Mouse (Mus musculus) embryonic facial prominence, embryonic 10.5 days (tissue): ENCODE measurements at regions not wholly inside any gene's neighbourhood (a gene's known extent, or its start where the extent isn't known, plus 50 kb on each side); places are given as distances from the start of the nearest gene placed in this dataset.

Source experiments
- DNase-seq: peaks from one replicate; pipeline ENCODE4 v3.0.0-alpha.2; 2017; ENCODE audit warnings: low spot score
- H3K27ac ChIP-seq: fragments of 300-500 bp; sonication (generic); replicated peaks from 2 replicates; pipeline ENCODE4 v1.5.1; 2016; ENCODE audit warnings: mild to moderate bottlenecking
- H3K27me3 ChIP-seq: fragments of 300-500 bp; sonication (generic); replicated peaks from 2 replicates; pipeline ENCODE4 v1.6.1; 2016; ENCODE audit warnings: low read depth, mild to moderate bottlenecking; ENCODE audit not compliant: poor library complexity, severe bottlenecking
- H3K36me3 ChIP-seq: fragments of 300-500 bp; sonication (generic); replicated peaks from 2 replicates; pipeline ENCODE4 v1.6.1; 2016; ENCODE audit warnings: mild to moderate bottlenecking, moderate library complexity
- H3K4me1 ChIP-seq: fragments of 300-500 bp; sonication (generic); 2 replicates; pipeline ENCODE4 v1.6.1; 2016
- H3K4me3 ChIP-seq: fragments of 300-500 bp; sonication (generic); 2 replicates; pipeline ENCODE4 v1.5.1; 2016; ENCODE audit warnings: mild to moderate bottlenecking, moderate library complexity
- H3K9me3 ChIP-seq: fragments of 300-500 bp; sonication (generic); 2 replicates; pipeline ENCODE4 v1.6.1; 2016; ENCODE audit warnings: mild to moderate bottlenecking
- WGBS: fragments of 180-500 bp; shearing (Covaris S2); methylation state at CpG from one replicate; pipeline ENCODE4 v1.1.7; 2016; 5-methylcytosine and 5-hydroxymethylcytosine counted together

GRCm38 (mm10) chr14:114821672-114822071 is 270.3 kb upstream of the Gpc5 start:
- peak overlapping the region; percentile 79 for H3K27ac ChIP-seq
- no peaks in the 10 kb centered on the region for H3K36me3 ChIP-seq
- no peak overlapping the region for H3K4me3 ChIP-seq
- peaks cover 32% of the 10 kb centered on the region for H3K4me1 ChIP-seq
- no peaks in the 10 kb centered on the region for H3K27me3 ChIP-seq
- H3K9me3 ChIP-seq, result no peaks in the 10 kb centered on the region
- 80% methylated on average over 5 of the region's 5 CpGs for WGBS
- DNase-seq, result no peak

GRCm38 (mm10) chr14:114826662-114827321 is 265.2 kb upstream of the Gpc5 start:
- Histone ChIP-seq H3K4me3 (no peak overlapping the region), H3K27ac (peak overlapping the region; percentile 65), H3K36me3 (no peaks in the 10 kb centered on the region), H3K9me3 (no peaks in the 10 kb centered on the region), H3K27me3 (no peaks in the 10 kb centered on the region), H3K4me1 (peaks cover 37% of the 10 kb centered on the region)
- DNase-seq, result no peak
- 53% methylated on average over 10 of the region's 10 CpGs for WGBS

DNA sequence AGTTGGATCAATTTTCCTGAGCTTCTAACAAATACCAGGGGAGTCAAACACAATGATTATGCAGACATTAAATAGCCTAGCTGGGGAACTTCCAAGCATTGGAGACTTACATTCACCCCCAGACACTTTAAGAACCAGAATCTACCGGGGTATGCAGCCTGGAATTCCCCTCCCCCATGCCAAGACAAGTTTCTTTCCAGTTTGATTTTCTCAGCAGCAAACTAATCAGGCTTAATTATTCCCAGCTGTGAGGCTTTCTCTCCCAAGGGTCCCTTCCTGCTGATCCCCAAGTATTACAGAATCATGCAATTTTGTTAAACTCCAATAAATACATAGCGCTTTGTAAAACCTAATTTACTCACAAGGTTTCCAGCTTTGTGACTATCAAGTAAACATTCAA is 262.7 kb upstream of the Gpc5 start:
- no peaks in the 10 kb centered on the region for H3K9me3 ChIP-seq
- H3K4me3 ChIP-seq, result no peak overlapping the region
- peak; percentile 62 for DNase-seq
- WGBS, result 15% methylated on average over 2 of the region's 2 CpGs
- peak overlapping the region; percentile 74 for H3K27ac ChIP-seq
- H3K36me3 ChIP-seq, result no peaks in the 10 kb centered on the region
- H3K27me3 ChIP-seq, result no peaks in the 10 kb centered on the region
- H3K4me1 ChIP-seq, result peaks cover 36% of the 10 kb centered on the region

GRCm38 (mm10) chr14:114832987-114833386 is 259.0 kb upstream of the Gpc5 start:
- Histone ChIP-seq H3K27ac (no peak overlapping the region), H3K4me1 (peaks cover 24% of the 10 kb centered on the region), H3K9me3 (no peaks in the 10 kb centered on the region), H3K36me3 (no peaks in the 10 kb centered on the region), H3K4me3 (no peak overlapping the region), H3K27me3 (no peaks in the 10 kb centered on the region)
- DNase-seq, result no peak
- 58% methylated on average over 11 of the region's 11 CpGs for WGBS

DNA sequence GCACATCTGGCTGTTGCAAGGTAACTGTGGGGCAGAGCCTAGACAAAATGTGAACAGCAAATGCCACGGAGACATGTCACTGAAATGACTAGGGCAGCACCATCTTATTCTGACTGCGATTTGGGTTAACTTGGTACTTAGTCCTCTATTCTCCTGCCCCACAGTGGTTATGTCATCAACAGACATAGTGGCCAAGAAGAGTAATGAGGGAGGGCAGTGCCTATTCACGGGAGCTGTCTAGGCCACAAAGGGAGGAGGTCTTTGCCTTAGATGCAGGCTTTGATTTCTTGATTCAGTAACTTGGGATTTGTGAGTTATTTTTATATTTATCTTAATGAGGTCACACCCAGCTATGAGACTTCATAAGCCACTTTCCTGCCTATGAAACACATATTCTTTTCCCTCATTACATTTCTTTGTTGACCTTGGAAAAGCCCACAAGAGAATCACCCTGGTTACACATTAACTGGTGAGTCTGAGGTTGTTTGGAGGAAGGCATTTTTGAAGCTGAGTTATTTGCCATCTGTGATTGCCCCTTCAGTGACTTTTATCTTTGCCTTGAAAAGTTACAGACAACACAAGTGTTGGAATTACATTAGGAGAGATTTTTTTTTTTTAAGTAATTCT is 255.2 kb upstream of the Gpc5 start:
- Histone ChIP-seq H3K4me3 (no peak overlapping the region), H3K27me3 (no peaks in the 10 kb centered on the region), H3K9me3 (no peaks in the 10 kb centered on the region), H3K4me1 (peaks cover 33% of the 10 kb centered on the region), H3K36me3 (no peaks in the 10 kb centered on the region), H3K27ac (no peak overlapping the region)
- no peak for DNase-seq
- WGBS, result 79% methylated on average over 3 of the region's 3 CpGs

DNA sequence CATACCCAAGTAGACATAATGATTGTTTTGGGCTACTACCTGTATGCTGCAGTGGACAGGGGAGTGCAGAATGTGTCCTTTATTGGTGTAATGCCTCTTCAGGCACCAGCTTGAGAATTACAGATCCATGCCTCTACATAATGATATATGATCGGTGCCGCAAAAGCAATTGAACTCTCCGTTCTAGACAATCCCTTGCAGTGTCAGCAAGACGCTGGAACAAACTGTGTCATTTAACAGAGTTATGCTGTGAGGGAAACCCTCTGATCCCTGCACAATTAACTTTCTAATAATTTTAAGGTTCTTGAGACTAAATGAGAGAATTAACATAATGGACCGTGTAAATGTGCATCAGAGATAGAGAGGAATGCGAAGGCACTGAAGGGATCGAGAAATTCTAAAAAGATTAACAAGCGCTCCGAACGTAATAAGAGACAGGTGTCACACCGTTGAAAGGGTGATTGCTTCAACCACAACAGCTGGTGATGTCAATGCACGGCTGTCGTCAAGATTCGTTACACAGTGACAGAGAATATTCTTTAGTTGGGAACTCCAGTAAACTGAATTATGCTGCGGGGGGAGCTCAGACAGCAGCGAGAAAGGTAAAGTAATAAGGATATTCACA is 254.3 kb upstream of the Gpc5 start:
- Histone ChIP-seq H3K27me3 (no peaks in the 10 kb centered on the region), H3K4me1 (peaks cover 33% of the 10 kb centered on the region), H3K9me3 (no peaks in the 10 kb centered on the region), H3K4me3 (no peak overlapping the region), H3K36me3 (no peaks in the 10 kb centered on the region), H3K27ac (no peak overlapping the region)
- WGBS, result 43% methylated on average over 16 of the region's 16 CpGs
- DNase-seq, result no peak

- no peaks in the 10 kb centered on the region for H3K36me3 ChIP-seq
- peaks cover 40% of the 10 kb centered on the region for H3K4me1 ChIP-seq
- no peak overlapping the region for H3K4me3 ChIP-seq
- WGBS, result 65% methylated on average over 2 of the region's 2 CpGs
- H3K27ac ChIP-seq, result 0 out of 2 replicates have a peak overlapping the region, but pooled peaks have one; percentile 41
- H3K9me3 ChIP-seq, result no peaks in the 10 kb centered on the region
- no peaks in the 10 kb centered on the region for H3K27me3 ChIP-seq
- no peak for DNase-seq
Observed at GRCm38 (mm10) chr14:114839340-114839903, 252.6 kb upstream of the Gpc5 start.

DNA sequence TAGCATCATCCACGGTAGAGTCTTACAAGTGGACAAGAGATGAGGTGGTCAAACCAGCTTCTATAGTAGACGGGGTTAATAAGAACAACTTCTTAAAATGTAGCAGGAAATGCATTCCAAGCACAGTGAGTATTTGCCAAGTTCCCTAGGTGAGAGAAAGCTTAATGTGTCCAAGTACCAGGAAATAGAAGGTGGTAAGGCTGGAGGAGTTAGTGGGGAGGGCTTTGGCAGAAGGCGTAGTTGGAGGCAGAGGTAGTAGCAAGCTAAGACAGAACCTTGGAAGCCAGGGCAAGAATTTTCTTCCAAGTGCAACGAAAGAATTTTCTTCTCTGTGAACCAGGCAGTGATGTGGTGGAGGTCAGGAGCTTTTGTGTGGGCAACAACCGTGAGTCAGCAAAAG is 251.2 kb upstream of the Gpc5 start:
- Histone ChIP-seq H3K27ac (0 out of 2 replicates have a peak overlapping the region, but pooled peaks have one; percentile 41), H3K9me3 (no peaks in the 10 kb centered on the region), H3K36me3 (no peaks in the 10 kb centered on the region), H3K27me3 (no peaks in the 10 kb centered on the region), H3K4me3 (no peak overlapping the region), H3K4me1 (peaks cover 40% of the 10 kb centered on the region)
- DNase-seq, result no peak
- 86% methylated on average over 5 of the region's 5 CpGs for WGBS

GRCm38 (mm10) chr14:114841552-114841951 is 250.5 kb upstream of the Gpc5 start:
- no peak for DNase-seq

DNA sequence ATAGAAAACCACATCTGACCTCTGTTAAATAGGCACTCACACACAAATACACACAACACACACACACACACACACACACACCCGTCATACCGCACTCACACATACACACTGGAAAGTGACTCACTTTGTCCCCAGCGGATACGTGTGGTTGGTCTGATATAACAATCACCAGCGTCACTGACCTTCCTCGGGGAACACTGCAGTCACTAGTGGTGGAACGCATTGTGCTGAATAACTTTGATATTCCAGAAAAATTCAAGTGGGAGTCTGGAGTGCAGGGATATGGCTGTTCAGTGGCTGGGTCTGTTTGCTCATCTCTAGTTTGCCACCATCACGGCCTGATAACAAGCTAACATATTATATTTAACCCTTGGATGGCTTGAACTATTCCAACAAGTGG is 249.7 kb upstream of the Gpc5 start:
- 87% methylated on average over 8 of the region's 8 CpGs for WGBS
- Histone ChIP-seq H3K27me3 (no peaks in the 10 kb centered on the region), H3K36me3 (no peaks in the 10 kb centered on the region), H3K9me3 (no peaks in the 10 kb centered on the region), H3K4me3 (no peak overlapping the region), H3K4me1 (peaks cover 43% of the 10 kb centered on the region), H3K27ac (0 out of 2 replicates have a peak overlapping the region, but pooled peaks have one; percentile 0)
- DNase-seq, result no peak

More at GRCm38 (mm10) chr14:114841552-114841951, 250.5 kb upstream of the Gpc5 start:
- Histone ChIP-seq H3K9me3 (no peaks in the 10 kb centered on the region), H3K4me3 (no peak overlapping the region), H3K27ac (no peak overlapping the region), H3K27me3 (no peaks in the 10 kb centered on the region), H3K4me1 (peaks cover 43% of the 10 kb centered on the region), H3K36me3 (no peaks in the 10 kb centered on the region)
- WGBS, result 34% methylated on average over 5 of the region's 5 CpGs

DNA sequence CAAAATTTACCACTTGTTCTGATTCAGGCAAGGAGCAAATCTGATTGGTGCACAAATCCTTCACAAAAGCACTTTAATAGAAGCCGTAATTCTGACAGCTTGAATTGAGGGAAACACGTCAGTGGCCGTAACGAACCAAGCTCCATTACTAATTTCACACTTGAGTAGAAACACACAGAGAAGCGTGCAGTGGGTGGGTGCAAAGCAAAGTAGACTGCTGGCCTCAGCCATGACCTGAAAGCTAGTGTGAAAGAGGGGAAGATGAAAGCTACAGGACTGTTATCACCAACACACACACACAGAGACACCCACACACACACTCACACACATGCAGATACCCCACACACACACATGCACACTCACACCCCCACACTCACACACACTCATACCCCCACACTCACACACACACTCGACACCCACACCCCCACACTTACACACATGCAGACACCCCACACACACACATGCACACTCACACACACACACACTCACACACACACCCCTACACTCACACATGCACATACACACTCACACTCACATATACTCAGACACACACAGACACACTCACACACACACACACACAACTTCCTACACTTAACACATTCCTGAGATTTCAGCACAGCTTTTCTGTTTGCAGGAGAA is 248.8 kb upstream of the Gpc5 start:
- 67% methylated on average over 6 of the region's 6 CpGs for WGBS
- peak overlapping the region; percentile 48 for H3K27ac ChIP-seq
- DNase-seq, result no peak
- H3K4me3 ChIP-seq, result no peak overlapping the region
- no peaks in the 10 kb centered on the region for H3K27me3 ChIP-seq
- no peaks in the 10 kb centered on the region for H3K9me3 ChIP-seq
- H3K36me3 ChIP-seq, result no peaks in the 10 kb centered on the region
- peaks cover 35% of the 10 kb centered on the region for H3K4me1 ChIP-seq

DNA sequence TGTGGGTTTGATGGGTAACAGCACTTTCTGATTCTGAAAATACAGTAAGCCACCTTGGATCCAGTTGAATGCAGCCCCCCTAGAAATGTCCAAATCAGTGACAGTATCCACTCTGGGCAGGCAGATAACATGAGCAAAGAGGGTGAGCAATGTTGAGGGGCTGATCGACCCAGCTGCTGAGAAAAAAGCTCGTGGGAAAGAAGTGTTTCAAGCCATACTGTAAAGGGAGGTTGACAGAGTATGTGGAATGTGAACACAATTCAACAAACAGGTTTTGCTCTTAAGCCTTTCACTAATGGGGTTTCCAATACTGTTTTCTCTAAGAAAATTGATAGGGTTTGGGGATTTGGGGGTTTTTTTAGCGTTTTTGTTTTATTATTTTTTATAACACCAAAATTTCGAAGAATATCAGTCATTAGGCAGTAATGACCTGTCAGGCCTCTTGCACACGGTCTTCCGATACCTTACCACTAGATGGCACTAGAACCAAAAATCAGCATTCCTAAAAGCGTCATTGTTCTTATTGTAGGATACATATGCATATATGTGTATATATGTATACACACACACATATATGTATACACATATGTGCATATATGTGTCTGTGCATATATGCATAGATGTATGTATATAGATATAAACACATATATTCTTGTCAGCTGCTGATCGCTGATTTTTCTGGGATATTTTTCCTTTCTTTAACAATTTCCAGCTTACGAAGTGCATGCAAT is 237.5 kb upstream of the Gpc5 start:
- Histone ChIP-seq H3K9me3 (no peaks in the 10 kb centered on the region), H3K4me1 (peaks cover 37% of the 10 kb centered on the region), H3K4me3 (no peak overlapping the region), H3K27ac (peak overlapping the region; percentile 84), H3K27me3 (no peaks in the 10 kb centered on the region), H3K36me3 (no peaks in the 10 kb centered on the region)
- DNase-seq, result no peak
- WGBS, result 23% methylated on average over 9 of the region's 9 CpGs
